Mouse (Mus musculus) liver, postnatal 0 days (tissue): Measurements from ENCODE around the gene Fgd3.

ENCODE experiments used
- CTCF ChIP-seq: sonication (generic); IDR thresholded peaks from 2 replicates; pipeline ENCODE4 v1.5.1; 2016; ENCODE audit warnings: antibody characterized with exemption, low read depth
- EP300 ChIP-seq: IDR thresholded peaks from 2 replicates; pipeline ENCODE4 v1.6.1; 2016; ENCODE audit warnings: antibody characterized with exemption, low read depth, mild to moderate bottlenecking

GRCm38 (mm10) chr13:49364716-49365115, 44.6 kb upstream of the Fgd3 start:
- TF ChIP-seq CTCF (no peak), EP300 (no peak)
